Mouse (Mus musculus): ENCODE measurements around the gene Spcs3.

Gene Spcs3

DNA sequence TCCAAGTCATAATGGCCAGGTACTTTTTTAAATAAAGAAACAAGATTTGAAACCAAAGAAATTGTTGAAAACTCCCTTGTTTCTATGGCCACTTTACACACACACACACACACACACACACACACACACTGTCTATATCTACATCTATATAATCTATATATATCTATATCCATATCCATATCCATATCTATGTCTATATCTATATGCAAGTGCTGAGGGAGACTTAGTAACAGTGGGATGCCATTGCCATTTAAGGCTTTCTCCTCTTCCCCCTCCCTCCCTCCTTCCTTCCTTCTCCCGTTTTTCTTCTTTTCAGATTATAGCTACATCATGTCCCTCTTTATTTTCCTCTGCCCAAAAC, 21.7 kb downstream of the Spcs3 start:
- DNase-seq (ENCODE audit: low spot score): no peak

DNA sequence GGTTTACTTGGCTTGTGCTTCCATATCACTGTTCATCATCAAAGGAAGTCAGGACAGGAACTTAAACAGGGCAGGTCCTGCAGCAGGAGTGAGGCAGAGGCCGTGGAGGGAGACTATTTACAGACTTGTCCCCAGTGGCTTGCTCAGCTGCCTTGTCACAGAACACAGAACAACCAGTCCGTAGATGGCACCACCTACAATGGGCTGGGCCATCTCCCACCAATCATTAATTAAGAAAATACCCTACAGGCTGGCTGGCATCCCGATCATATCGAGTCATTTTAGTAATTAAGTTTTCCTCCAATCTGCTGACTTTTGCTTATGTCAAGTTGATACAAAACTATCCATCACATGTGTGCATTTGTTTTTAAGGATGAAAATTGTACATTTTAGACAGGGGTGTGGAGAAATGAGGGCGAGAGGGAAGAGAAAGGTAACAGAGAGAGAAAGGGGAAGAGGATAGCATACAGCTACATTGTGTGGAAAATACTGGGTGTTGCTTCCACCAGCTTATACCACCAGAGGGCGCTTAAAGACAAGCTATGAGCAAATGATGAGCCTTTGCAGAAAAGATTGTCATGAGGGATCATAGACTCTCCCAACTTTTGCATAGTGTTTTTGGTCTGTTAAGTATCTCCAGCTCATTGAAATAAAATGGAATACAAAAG, 22.2 kb downstream of the Spcs3 start:
- peak; percentile 75 for DNase-seq (ENCODE audit: low spot score)

DNA sequence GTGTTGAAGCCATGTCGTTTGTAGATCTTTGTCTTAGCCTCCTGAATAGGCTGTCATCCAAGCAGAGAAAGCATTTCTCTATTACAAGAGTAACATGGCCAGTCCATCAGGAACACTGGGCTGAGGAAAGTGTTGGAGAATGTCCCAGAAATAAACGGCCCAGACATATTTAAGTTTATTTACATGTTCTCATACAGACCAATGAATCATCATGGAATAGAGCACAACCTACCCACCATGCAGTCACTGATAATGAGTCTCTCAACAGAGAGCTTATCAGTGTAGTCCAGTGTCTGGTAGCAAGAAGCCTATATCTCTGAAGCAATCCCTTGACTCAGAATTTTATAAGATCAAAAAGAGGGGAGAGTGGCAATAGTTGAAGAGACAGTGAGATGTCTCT, 24.7 kb downstream of the Spcs3 start:
- DNase-seq (ENCODE audit: low spot score): no peak

DNA sequence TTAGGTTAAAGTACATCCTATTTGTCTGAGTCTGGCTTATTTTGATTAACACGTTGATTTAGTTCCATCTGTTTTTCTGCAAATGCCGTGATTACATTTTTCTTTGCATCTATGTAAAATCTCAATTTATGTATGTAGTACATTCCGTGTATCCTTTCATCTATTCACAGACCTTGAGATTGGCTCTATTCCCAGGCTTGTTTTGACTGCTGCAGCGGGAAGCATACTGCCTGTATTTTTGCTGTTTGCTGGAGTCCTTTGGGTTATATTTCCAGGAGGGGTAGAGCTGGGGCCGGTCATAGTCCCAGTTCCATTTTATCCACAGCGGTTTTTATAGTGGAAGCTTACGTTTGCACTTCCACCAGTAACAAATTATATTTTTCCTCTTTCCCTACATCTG, 26.7 kb downstream of the Spcs3 start:
- DNase-seq (ENCODE audit: low spot score): no peak

DNA sequence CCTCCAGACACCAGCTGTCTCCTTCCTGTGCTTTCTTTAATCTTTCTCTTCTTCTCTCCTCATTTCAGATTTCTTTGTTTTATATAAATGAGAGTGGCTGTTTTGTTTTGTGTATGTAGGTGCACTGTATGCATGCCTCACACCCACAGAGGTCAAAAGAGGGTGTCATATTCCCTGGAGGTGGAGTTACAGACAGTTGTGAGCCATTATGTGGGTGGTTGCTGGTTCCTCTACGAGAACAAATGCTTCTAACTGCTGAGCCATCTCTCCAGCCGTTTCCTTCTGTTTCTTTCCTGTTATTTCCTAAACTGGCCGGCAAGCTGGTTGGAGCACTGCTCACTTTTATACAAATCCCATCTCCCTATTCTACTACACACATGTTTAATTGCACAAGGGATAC, 35.9 kb downstream of the Spcs3 start:
- DNase-seq (ENCODE audit: low spot score): no peak

DNA sequence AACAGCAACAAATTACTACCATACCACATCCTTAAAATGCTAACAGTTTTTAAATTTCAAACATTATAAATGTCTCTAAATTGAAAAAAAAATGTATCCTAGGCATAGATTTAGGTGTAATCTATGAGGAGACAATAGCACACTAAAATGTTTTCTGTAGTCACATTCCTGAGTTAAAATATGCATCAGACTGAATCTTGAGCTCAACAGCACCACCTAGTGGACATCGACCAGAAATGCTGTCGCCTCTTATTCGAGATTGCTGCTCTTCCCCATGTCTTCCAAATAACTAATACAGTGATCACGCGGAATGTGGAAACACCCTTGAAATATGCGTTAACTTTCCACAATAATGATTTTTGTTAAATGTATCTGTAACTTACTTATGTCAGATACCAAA, 36.7 kb downstream of the Spcs3 start:
- peak; percentile 33 for DNase-seq (ENCODE audit: low spot score)

DNA sequence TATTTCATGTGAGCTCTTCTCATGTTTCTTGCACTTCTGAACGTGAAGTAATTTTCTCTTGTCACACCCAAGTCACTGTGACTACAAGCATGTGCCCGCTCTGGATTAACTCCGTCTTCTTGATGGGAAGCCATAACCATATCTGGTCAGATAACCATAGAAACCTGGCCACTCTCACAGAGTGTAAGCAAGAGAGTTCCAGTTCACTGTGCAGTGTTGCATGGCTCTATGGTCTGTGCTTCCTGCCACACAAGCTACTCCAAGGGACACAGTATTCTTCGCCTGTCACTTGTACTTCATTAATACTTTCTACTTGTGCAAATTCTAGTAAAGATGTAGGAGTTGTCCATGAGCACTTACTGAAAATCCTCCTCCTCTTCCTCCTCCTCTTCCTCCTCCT, 37.9 kb downstream of the Spcs3 start:
- no peak for DNase-seq (ENCODE audit: low spot score)

DNA sequence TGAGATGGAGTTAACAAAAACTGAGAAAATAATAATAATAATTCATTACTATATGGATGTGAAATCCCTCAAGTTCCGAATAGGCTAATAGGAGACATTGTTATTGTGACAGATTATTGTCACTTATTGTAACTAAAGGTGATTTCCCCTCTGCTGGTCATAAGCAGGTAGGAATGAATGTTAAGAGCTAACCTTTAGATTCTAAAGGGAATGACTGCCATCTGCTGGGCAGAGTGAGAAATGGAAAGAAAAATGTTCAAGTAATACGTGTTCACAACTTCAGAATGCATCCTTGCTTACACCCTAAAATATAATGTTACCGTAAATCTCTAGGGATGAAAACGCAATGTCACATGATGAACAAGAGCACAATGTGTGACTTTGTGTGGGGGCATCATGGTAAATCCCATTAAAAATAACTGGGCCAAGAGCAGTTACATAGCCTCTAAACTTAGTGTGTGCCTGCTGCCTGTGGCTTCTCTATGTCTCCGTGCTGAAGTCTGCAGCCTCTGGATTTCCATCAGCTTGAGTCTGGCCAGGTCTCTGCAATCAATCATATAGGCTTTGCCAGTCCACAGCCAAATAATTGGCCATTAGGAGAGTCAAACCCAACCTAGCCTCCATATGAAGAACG, 38.6 kb downstream of the Spcs3 start:
- DNase-seq (ENCODE audit: low spot score): peak; percentile 37

DNA sequence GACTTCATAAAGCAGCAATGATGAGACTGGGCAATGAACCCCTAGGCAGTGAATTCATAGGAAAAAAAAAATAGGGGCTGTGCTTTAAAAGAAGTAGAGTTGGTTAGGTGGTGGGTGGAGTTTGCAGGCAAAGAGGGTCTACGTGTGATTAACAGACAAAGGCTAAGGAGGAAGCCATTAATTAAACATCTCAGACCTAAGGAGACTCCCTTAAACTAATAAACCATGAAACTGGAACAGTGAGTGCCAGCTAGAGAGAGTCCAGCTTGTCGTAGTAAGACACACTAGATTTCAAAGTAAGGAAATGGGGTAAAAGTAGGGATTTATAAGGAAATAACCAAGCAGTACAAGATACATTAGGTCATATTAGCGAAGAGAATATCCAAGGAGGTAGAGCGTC, 41.4 kb downstream of the Spcs3 start:
- DNase-seq (ENCODE audit: low spot score): no peak

DNA sequence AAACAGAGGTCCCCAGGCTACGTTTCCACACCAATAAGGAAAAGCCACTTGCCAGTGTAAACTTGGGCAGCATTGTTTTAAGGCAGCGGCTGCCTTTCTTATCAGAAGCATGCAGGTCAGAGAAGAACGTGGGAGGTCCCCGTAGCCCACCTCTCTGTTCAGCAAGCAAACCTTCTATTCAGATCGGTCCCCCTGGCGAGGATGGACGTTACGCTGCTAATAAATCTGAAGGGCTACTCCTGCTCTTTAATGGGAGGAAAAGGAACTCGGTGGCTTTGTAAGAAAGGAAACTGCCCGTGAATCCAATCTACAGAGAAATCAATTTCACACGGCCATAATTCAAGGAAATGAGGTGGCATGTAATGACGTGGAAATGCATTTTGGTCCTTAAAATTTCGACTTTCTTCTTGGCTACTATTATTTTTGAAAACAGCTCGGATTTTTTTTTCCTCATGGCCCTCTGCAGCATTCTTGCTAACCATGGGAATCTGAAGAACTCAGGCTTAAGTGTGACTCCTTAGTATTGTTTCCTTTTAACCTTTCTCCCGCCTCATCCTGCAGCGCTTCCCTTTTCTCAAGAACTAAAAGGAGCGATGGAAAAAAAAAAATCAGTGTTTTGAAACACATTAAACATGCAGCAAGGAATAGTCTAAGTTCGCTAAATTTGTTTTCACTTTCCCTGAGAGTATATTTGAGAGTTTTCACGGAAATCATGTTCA, 43.1 kb downstream of the Spcs3 start:
- DNase-seq (ENCODE audit: low spot score): no peak
